Mouse (Mus musculus): ENCODE measurements around the gene Ggt1. TPM values are rescaled to one million over a fixed set of nuclear protein-coding genes. Genes with fewer than 3 reads are reported as not detected.

Ggt1 gene
- polyA plus RNA-seq, 1 experiment from 2014 or later: 2.3 TPM

DNA sequence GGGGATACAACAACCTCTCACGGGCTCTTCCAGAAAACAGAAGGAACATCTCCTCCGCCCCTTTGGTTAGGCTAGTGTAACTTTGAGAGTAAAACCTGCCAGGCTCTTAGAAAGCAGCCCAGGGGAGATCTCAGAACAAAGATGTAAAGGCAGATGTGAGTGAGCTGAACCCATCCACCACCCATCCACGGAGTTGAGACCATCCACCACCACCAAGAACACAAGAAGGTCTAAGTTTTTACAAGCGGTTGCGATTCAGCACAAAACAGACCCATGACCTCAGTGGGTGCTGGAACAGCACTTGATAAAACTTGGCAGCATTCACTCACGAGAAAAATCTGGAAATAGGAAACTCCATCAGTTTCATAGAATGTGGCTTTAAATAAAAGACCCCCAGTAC lies 64.5 kb downstream of the Ggt1 start:
- H3K27ac ChIP-seq (replicated peaks): no peak overlapping the region
- 0 out of 2 replicates have a peak, but pooled peaks cover 3% of the 10 kb centered on the region for H3K4me1 ChIP-seq
- no peak overlapping the region for H3K4me3 ChIP-seq
- no peaks in the 10 kb centered on the region for H3K36me3 ChIP-seq (replicated peaks)
- peaks cover 2% of the 10 kb centered on the region; the same call in 1 of the 2 replicates for H3K9me3 ChIP-seq
- WGBS: 68% methylated on average over 6 of the region's 6 CpGs
- DNase-seq (ENCODE audit: low spot score): no peak
- H3K27me3 ChIP-seq (replicated peaks; ENCODE audit: low read depth, poor library complexity, severe bottlenecking): no peaks in the 10 kb centered on the region

- Histone ChIP-seq H3K27me3 (replicated peaks; ENCODE audit: low read depth, poor library complexity, severe bottlenecking) (no peaks in the 10 kb centered on the region), H3K4me1 (peaks cover 10% of the 10 kb centered on the region), H3K27ac (replicated peaks) (no peak overlapping the region), H3K9me3 (peaks cover 2% of the 10 kb centered on the region; the same call in 1 of the 2 replicates), H3K36me3 (replicated peaks) (no peaks in the 10 kb centered on the region), H3K4me3 (no peak overlapping the region)
- DNase-seq (ENCODE audit: low spot score): no peak
- WGBS: 69% methylated on average over 3 of the region's 3 CpGs
These were observed 65.6 kb downstream of the Ggt1 start for GRCm38 (mm10) chr10:75626991-75627390.

DNA sequence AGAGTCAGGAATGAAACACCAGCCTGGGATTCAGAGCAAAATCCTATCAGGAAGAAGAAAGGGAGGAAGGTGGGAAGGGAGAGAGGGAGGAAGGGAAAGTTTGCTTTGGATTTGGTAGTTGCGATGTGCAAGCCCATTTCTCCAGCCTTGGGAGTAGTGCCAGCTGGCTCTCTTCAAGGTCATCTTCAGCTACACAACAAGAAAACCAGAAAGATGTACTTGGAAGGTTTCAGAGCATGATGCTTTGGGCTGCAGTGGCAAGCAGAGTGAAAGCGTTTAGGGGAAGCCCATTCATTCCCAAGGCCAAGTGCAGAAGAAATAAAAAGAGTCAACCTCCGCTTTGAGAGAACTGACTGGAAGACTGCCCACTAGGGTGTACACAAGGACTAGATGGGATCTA lies 66.1 kb downstream of the Ggt1 start:
- DNase-seq (ENCODE audit: low spot score): no peak
- 83% methylated on average over 3 of the region's 3 CpGs for WGBS

GRCm38 (mm10) chr10:75632633-75633032 lies 71.2 kb downstream of the Ggt1 start:
- no peaks in the 10 kb centered on the region for H3K36me3 ChIP-seq (replicated peaks)
- no peak overlapping the region for H3K27ac ChIP-seq (replicated peaks)
- H3K4me1 ChIP-seq: peaks cover 21% of the 10 kb centered on the region
- H3K27me3 ChIP-seq (replicated peaks; ENCODE audit: low read depth, poor library complexity, severe bottlenecking): no peaks in the 10 kb centered on the region
- no peak overlapping the region for H3K4me3 ChIP-seq
- 52% methylated on average over 5 of the region's 5 CpGs for WGBS
- peak; percentile 40 for DNase-seq (ENCODE audit: low spot score)
- H3K9me3 ChIP-seq: no peaks in the 10 kb centered on the region

More for the DNA sequence above, 66.1 kb downstream of the Ggt1 start:
- H3K36me3 ChIP-seq (replicated peaks): no peaks in the 10 kb centered on the region
- H3K4me1 ChIP-seq: peaks cover 13% of the 10 kb centered on the region
- no peaks in the 10 kb centered on the region for H3K9me3 ChIP-seq
- H3K4me3 ChIP-seq: no peak overlapping the region
- no peaks in the 10 kb centered on the region for H3K27me3 ChIP-seq (replicated peaks; ENCODE audit: low read depth, poor library complexity, severe bottlenecking)
- H3K27ac ChIP-seq (replicated peaks): no peak overlapping the region

- H3K4me1 ChIP-seq: peaks cover 21% of the 10 kb centered on the region
- DNase-seq (ENCODE audit: low spot score): no peak
- H3K36me3 ChIP-seq (replicated peaks): no peaks in the 10 kb centered on the region
- no peaks in the 10 kb centered on the region for H3K27me3 ChIP-seq (replicated peaks; ENCODE audit: low read depth, poor library complexity, severe bottlenecking)
- H3K27ac ChIP-seq (replicated peaks): no peak overlapping the region
- no peak overlapping the region for H3K4me3 ChIP-seq
- H3K9me3 ChIP-seq: no peaks in the 10 kb centered on the region
- WGBS: 87% methylated on average over 5 of the region's 5 CpGs
These were observed 71.6 kb downstream of the Ggt1 start for GRCm38 (mm10) chr10:75633048-75633447.

DNA sequence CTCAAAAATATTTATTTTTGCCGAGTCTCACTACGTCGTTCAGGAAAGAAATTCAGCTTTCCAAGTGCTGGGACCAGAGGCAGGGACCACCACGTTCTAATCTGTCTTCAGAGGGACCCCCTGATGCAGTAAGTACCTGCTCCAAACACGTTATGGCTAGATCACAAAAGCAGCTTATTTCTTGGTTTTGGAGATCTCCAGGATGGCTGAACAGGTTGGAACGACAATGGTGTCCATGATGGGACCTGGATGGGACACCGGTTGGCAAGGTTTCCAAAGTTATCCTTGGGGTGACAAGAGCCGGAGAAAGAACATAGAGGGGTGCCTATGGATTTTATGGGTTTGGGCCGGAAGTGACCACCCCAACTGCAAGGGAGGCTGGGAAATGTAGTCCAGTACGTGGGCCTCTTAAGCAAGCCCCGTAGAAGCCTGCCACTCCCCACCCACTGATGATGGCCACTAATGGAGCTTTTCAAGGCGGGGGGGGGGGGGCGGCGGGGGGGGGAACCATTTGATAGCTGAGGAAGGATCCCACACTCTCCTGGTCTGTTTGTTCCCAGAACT lies 72.3 kb downstream of the Ggt1 start:
- no peak overlapping the region for H3K27ac ChIP-seq (replicated peaks)
- H3K4me3 ChIP-seq: no peak overlapping the region
- no peak for DNase-seq (ENCODE audit: low spot score)
- H3K4me1 ChIP-seq: peaks cover 23% of the 10 kb centered on the region
- no peaks in the 10 kb centered on the region for H3K27me3 ChIP-seq (replicated peaks; ENCODE audit: low read depth, poor library complexity, severe bottlenecking)
- H3K9me3 ChIP-seq: no peaks in the 10 kb centered on the region
- 75% methylated on average over 14 of the region's 14 CpGs for WGBS
- no peaks in the 10 kb centered on the region for H3K36me3 ChIP-seq (replicated peaks)

- no peaks in the 10 kb centered on the region for H3K36me3 ChIP-seq (replicated peaks)
- no peak overlapping the region for H3K27ac ChIP-seq (replicated peaks)
- peaks cover 26% of the 10 kb centered on the region for H3K4me1 ChIP-seq
- H3K4me3 ChIP-seq: no peak overlapping the region
- no peaks in the 10 kb centered on the region for H3K27me3 ChIP-seq (replicated peaks; ENCODE audit: low read depth, poor library complexity, severe bottlenecking)
- H3K9me3 ChIP-seq: no peaks in the 10 kb centered on the region
- DNase-seq (ENCODE audit: low spot score): no peak
- 94% methylated on average over 8 of the region's 8 CpGs for WGBS
These were observed 73.2 kb downstream of the Ggt1 start for GRCm38 (mm10) chr10:75634610-75635009.

DNA sequence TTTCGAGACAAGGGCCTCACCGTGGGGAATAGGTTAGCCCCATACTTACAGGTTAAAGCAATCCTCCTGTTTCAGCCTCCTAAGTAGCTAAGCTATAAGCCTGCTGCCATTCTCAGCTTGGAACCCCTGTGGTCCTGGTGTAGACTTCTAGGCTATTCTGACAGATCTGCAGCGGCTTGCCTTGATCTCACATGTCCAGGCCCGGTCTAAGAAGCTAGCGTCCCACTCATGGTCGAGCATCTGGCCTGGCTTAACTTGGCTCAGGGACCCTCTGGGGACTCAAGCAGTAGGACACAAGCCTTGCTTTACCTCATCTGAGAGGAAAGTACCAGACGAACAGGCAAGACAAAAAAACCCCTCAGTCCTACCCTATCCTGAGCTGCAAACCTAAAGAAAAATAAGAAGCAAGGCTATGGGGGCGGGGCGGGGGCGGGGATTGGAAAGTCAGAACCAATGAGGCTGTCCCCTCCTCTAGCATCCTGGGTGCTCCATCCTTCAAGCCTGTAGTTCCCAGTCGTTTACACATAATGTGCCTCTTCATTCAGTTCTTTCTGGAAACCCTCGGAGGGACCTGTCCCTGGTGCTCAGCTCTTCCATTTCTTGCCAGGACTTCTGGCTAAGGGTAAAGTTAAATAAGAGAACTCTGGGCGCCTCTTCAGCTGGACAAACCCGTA lies 73.8 kb downstream of the Ggt1 start:
- H3K4me1 ChIP-seq: peaks cover 26% of the 10 kb centered on the region
- DNase-seq (ENCODE audit: low spot score): no peak
- no peaks in the 10 kb centered on the region for H3K9me3 ChIP-seq
- H3K27ac ChIP-seq (replicated peaks): no peak overlapping the region
- no peaks in the 10 kb centered on the region for H3K27me3 ChIP-seq (replicated peaks; ENCODE audit: low read depth, poor library complexity, severe bottlenecking)
- 67% methylated on average over 14 of the region's 14 CpGs for WGBS
- no peak overlapping the region for H3K4me3 ChIP-seq
- H3K36me3 ChIP-seq (replicated peaks): no peaks in the 10 kb centered on the region

DNA sequence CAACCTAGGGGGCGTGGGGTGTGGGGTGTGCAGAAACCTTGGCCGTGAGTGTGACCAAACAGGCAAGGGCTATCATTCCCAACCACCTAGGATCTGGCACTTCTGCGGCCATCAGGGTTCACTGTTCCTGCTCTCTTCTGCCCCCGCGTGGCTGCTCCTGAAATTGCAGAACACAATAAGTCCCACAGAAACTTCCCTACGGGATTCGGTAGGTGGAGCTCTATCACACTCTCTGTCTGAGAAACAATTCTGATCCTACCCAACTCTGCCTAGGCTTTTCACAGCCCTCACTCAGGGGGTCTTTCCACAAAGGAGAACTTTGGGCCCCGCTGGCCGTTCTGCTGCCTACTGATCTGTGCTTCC lies 74.3 kb downstream of the Ggt1 start:
- peak; percentile 87 for DNase-seq (ENCODE audit: low spot score)
- H3K27me3 ChIP-seq (replicated peaks; ENCODE audit: low read depth, poor library complexity, severe bottlenecking): no peaks in the 10 kb centered on the region
- WGBS: 5% methylated on average over 9 of the region's 9 CpGs

More for the DNA sequence above, 74.3 kb downstream of the Ggt1 start:
- Histone ChIP-seq H3K4me1 (peaks cover 26% of the 10 kb centered on the region), H3K36me3 (replicated peaks) (no peaks in the 10 kb centered on the region), H3K27ac (replicated peaks) (no peak overlapping the region), H3K9me3 (no peaks in the 10 kb centered on the region), H3K4me3 (no peak overlapping the region)

Other genes starting within 250 kb of the Ggt1 start
- gene Adora2a, start 244.7 kb upstream of the Ggt1 start, polyA plus RNA-seq (2016; fragmentation: Nextera tagmentation; extraction: Ambion mirVana): 1.5 and 2.3 TPM in 2 replicates
- 0.14 TPM in 1 of 2 replicates, not detected in the other for gene Upb1, start 160.5 kb upstream of the Ggt1 start, polyA plus RNA-seq (2016; fragmentation: Nextera tagmentation; extraction: Ambion mirVana)
- gene Snrpd3, start 44.1 kb upstream of the Ggt1 start, polyA plus RNA-seq (2016; fragmentation: Nextera tagmentation; extraction: Ambion mirVana): 297 and 303 TPM in 2 replicates
- 30.0 and 31.9 TPM in 2 replicates for gene Gucd1, start 43.6 kb upstream of the Ggt1 start, polyA plus RNA-seq (2016; fragmentation: Nextera tagmentation; extraction: Ambion mirVana)
- 1.6 and 2.3 TPM in 2 replicates for gene Lrrc75b, start 1.3 kb upstream of the Ggt1 start, polyA plus RNA-seq (2016; fragmentation: Nextera tagmentation; extraction: Ambion mirVana)
- gene Ggt5, start 27.7 kb downstream of the Ggt1 start, polyA plus RNA-seq (2016; fragmentation: Nextera tagmentation; extraction: Ambion mirVana): 0.75 and 0.77 TPM in 2 replicates
- 1.6 and 1.8 TPM in 2 replicates for gene Susd2, start 82.4 kb downstream of the Ggt1 start, polyA plus RNA-seq (2016; fragmentation: Nextera tagmentation; extraction: Ambion mirVana)
- 32.5 and 39.0 TPM in 2 replicates for gene Cabin1, start 202.7 kb downstream of the Ggt1 start, polyA plus RNA-seq (2016; fragmentation: Nextera tagmentation; extraction: Ambion mirVana)
- gene Ddt, start 211.8 kb downstream of the Ggt1 start, polyA plus RNA-seq (2016; fragmentation: Nextera tagmentation; extraction: Ambion mirVana): 93.8 and 103 TPM in 2 replicates
- gene Gm20441, start 219.3 kb downstream of the Ggt1 start, polyA plus RNA-seq (2016; fragmentation: Nextera tagmentation; extraction: Ambion mirVana): not detected in 2 replicates
- gene Gstt3, start 219.8 kb downstream of the Ggt1 start, polyA plus RNA-seq (2016; fragmentation: Nextera tagmentation; extraction: Ambion mirVana): 2.4 and 4.3 TPM in 2 replicates
- 3.0 and 4.3 TPM in 2 replicates for gene Gstt1, start 237.0 kb downstream of the Ggt1 start, polyA plus RNA-seq (2016; fragmentation: Nextera tagmentation; extraction: Ambion mirVana)